Mouse (Mus musculus) stomach, postnatal 0 days (tissue): Measurements from ENCODE around the gene Ctbp2.

ENCODE experiments used
- CTCF ChIP-seq: IDR thresholded peaks from 2 replicates; pipeline ENCODE4 v1.5.1; 2016; ENCODE audit warnings: antibody characterized with exemption, low read depth, mild to moderate bottlenecking, moderate library complexity
- EP300 ChIP-seq: optimal IDR thresholded peaks from 2 replicates; pipeline ENCODE3; 2016; ENCODE audit warnings: antibody characterized with exemption

- TF ChIP-seq CTCF (no peak), EP300 (no peak)
Measured at GRCm38 (mm10) chr7:133123244-133123998, 733 bp downstream of the Ctbp2 start, which contains the start of gene Fgfr2.
